Mouse (Mus musculus): ENCODE measurements around the gene Ubxn1. TPM values are rescaled to one million over a fixed set of nuclear protein-coding genes. Genes with fewer than 3 reads are reported as not detected.
A peak's percentile ranks its signal among the peaks of the same experiment; 100 is the strongest.
"Not testable (repeated sequence)": the region's sequence is repeated elsewhere in the genome, so short reads cannot be mapped to it uniquely, and the experiment has no call there.

Gene Ubxn1
- polyA plus RNA-seq, 1 experiment from 2014 or later: 120 TPM

- Histone ChIP-seq H3K27ac (no peak overlapping the region), H3K36me3 (no peaks in the 10 kb centered on the region), H3K4me1 (replicated peaks) (no peaks in the 10 kb centered on the region), H3K9me3 (replicated peaks) (no peaks in the 10 kb centered on the region), H3K27me3 (no peaks in the 10 kb centered on the region), H3K9ac (no peak overlapping the region), H3K4me3 (no peak overlapping the region), H3K4me2 (no peak overlapping the region)
- ATAC-seq (replicated peaks; ENCODE audit: insufficient number of reproducible peaks, insufficient read depth, low FRiP score, low read depth): no peak
- WGBS: 77% methylated on average over 6 of the region's 6 CpGs
These were observed 7.0 kb upstream of the Ubxn1 start for GRCm38 (mm10) chr19:8864265-8864664.

- H3K4me2 ChIP-seq: peak overlapping the region; percentile 87
- not testable (repeated sequence) for H3K27me3 ChIP-seq; ATAC-seq (replicated peaks; ENCODE audit: insufficient number of reproducible peaks, insufficient read depth, low FRiP score, low read depth); H3K4me1 ChIP-seq (replicated peaks); H3K9me3 ChIP-seq (replicated peaks); H3K27ac ChIP-seq; H3K9ac ChIP-seq
- H3K36me3 ChIP-seq: peaks cover 24% of the 10 kb centered on the region
- 78% methylated on average over 3 of the region's 3 CpGs for WGBS
- peak overlapping the region; percentile 83 for H3K4me3 ChIP-seq
These were observed 915 bp upstream of the Ubxn1 start for GRCm38 (mm10) chr19:8870381-8870780.

GRCm38 (mm10) chr19:8870838-8871237, 458 bp upstream of the Ubxn1 start:
- Histone ChIP-seq H3K27ac (peak overlapping the region; percentile 66), H3K4me2 (peak overlapping the region; percentile 87), H3K4me1 (replicated peaks) (peaks cover 9% of the 10 kb centered on the region), H3K9me3 (replicated peaks) (no peaks in the 10 kb centered on the region), H3K27me3 (no peaks in the 10 kb centered on the region), H3K36me3 (peaks cover 28% of the 10 kb centered on the region), H3K4me3 (peak overlapping the region; percentile 83), H3K9ac (peak overlapping the region; percentile 96)
- 42% methylated on average over 9 of the region's 9 CpGs for WGBS
- no peak for ATAC-seq (replicated peaks; ENCODE audit: insufficient number of reproducible peaks, insufficient read depth, low FRiP score, low read depth)

GRCm38 (mm10) chr19:8872266-8872840, 1.1 kb downstream of the Ubxn1 start:
- peaks cover 38% of the 10 kb centered on the region for H3K36me3 ChIP-seq
- H3K9me3 ChIP-seq (replicated peaks): no peaks in the 10 kb centered on the region
- H3K4me1 ChIP-seq (replicated peaks): peaks cover 9% of the 10 kb centered on the region
- H3K4me3 ChIP-seq: peak overlapping the region; percentile 83
- peak overlapping the region; percentile 96 for H3K9ac ChIP-seq
- H3K27me3 ChIP-seq: no peaks in the 10 kb centered on the region
- peak overlapping the region; percentile 80 for H3K27ac ChIP-seq
- H3K4me2 ChIP-seq: peak overlapping the region; percentile 87
- 67% methylated on average over 10 of the region's 10 CpGs for WGBS
- ATAC-seq (replicated peaks; ENCODE audit: insufficient number of reproducible peaks, insufficient read depth, low FRiP score, low read depth): no peak

GRCm38 (mm10) chr19:8875031-8875430, 3.7 kb downstream of the Ubxn1 start:
- Histone ChIP-seq H3K27ac (no peak overlapping the region), H3K4me1 (replicated peaks) (peaks cover 19% of the 10 kb centered on the region), H3K36me3 (peaks cover 41% of the 10 kb centered on the region), H3K4me2 (no peak overlapping the region), H3K9me3 (replicated peaks) (no peaks in the 10 kb centered on the region), H3K4me3 (no peak overlapping the region), H3K9ac (no peak overlapping the region), H3K27me3 (no peaks in the 10 kb centered on the region)
- ATAC-seq (replicated peaks; ENCODE audit: insufficient number of reproducible peaks, insufficient read depth, low FRiP score, low read depth): no peak
- WGBS: 88% methylated on average over 7 of the region's 7 CpGs

GRCm38 (mm10) chr19:8880311-8881033, 9.2 kb downstream of the Ubxn1 start, which contains the start of gene Uqcc3:
TSS of gene Uqcc3 (minus strand) at chr19:8880923.
- peaks cover 17% of the 10 kb centered on the region for H3K36me3 ChIP-seq
- no peaks in the 10 kb centered on the region for H3K27me3 ChIP-seq
- peak; percentile 94 for ATAC-seq (replicated peaks; ENCODE audit: insufficient number of reproducible peaks, insufficient read depth, low FRiP score, low read depth)
- peak within 1 kb of the TSS; percentile 79 for H3K4me3 ChIP-seq
- under 1% methylated on average over 42 of the region's 42 CpGs for WGBS
- peak within 1 kb of the TSS; percentile 75 for H3K9ac ChIP-seq
- H3K4me1 ChIP-seq (replicated peaks): peaks cover 15% of the 10 kb centered on the region
- peak within 1 kb of the TSS; percentile 84 for H3K4me2 ChIP-seq
- no peaks in the 10 kb centered on the region for H3K9me3 ChIP-seq (replicated peaks)
- H3K27ac ChIP-seq: peak within 1 kb of the TSS; percentile 89

GRCm38 (mm10) chr19:8881034-8881392, 9.7 kb downstream of the Ubxn1 start:
- H3K27ac ChIP-seq: peak overlapping the region; percentile 89

GRCm38 (mm10) chr19:8883616-8884015, 12.3 kb downstream of the Ubxn1 start, which contains the start of the genes Lbhd1 and Gm49403:
TSS of gene Lbhd1 (plus strand) at chr19:8883732.
TSS of gene Gm49403 (plus strand) at chr19:8883930.
- Histone ChIP-seq H3K36me3 (no peaks in the 10 kb centered on the region), H3K4me3 (no peak within 1 kb of the TSS), H3K4me2 (no peak within 1 kb of the TSS), H3K4me1 (replicated peaks) (peaks cover 22% of the 10 kb centered on the region), H3K27me3 (no peaks in the 10 kb centered on the region), H3K9me3 (replicated peaks) (no peaks in the 10 kb centered on the region), H3K9ac (no peak within 1 kb of the TSS), H3K27ac (no peak within 1 kb of the TSS)
- WGBS: 61% methylated on average over 3 of the region's 3 CpGs
- ATAC-seq (replicated peaks; ENCODE audit: insufficient number of reproducible peaks, insufficient read depth, low FRiP score, low read depth): no peak

More at GRCm38 (mm10) chr19:8881034-8881392, 9.7 kb downstream of the Ubxn1 start:
- Histone ChIP-seq H3K9me3 (replicated peaks) (no peaks in the 10 kb centered on the region), H3K27me3 (no peaks in the 10 kb centered on the region), H3K4me2 (peak overlapping the region; percentile 84), H3K4me1 (replicated peaks) (peaks cover 15% of the 10 kb centered on the region), H3K4me3 (peak overlapping the region; percentile 79), H3K9ac (peak overlapping the region; percentile 75), H3K36me3 (peaks cover 11% of the 10 kb centered on the region; the same call in 1 of the 2 replicates)
- no peak for ATAC-seq (replicated peaks; ENCODE audit: insufficient number of reproducible peaks, insufficient read depth, low FRiP score, low read depth)
- WGBS: 9% methylated on average over 3 of the region's 3 CpGs

- H3K27me3 ChIP-seq: no peaks in the 10 kb centered on the region
- H3K9me3 ChIP-seq (replicated peaks): no peaks in the 10 kb centered on the region
- H3K4me2 ChIP-seq: no peak overlapping the region
- no peak for ATAC-seq (replicated peaks; ENCODE audit: insufficient number of reproducible peaks, insufficient read depth, low FRiP score, low read depth)
- peaks cover 7% of the 10 kb centered on the region for H3K4me1 ChIP-seq (replicated peaks)
- WGBS: 45% methylated on average over 1 of the region's 1 CpGs
- H3K27ac ChIP-seq: no peak overlapping the region
- peaks cover 9% of the 10 kb centered on the region; the same call in 1 of the 2 replicates for H3K36me3 ChIP-seq
- H3K4me3 ChIP-seq: no peak overlapping the region
- H3K9ac ChIP-seq: no peak overlapping the region; the same call in 1 of the 2 replicates
These were observed 15.8 kb downstream of the Ubxn1 start for GRCm38 (mm10) chr19:8886916-8887584.

- Histone ChIP-seq H3K9ac (peak overlapping the region; percentile 86), H3K9me3 (replicated peaks) (no peaks in the 10 kb centered on the region), H3K4me2 (peak overlapping the region; percentile 81), H3K36me3 (peaks cover 9% of the 10 kb centered on the region; the same call in 1 of the 2 replicates), H3K27me3 (no peaks in the 10 kb centered on the region), H3K4me1 (replicated peaks) (peaks cover 7% of the 10 kb centered on the region), H3K27ac (peak overlapping the region; percentile 86), H3K4me3 (peak overlapping the region; percentile 84)
- no peak for ATAC-seq (replicated peaks; ENCODE audit: insufficient number of reproducible peaks, insufficient read depth, low FRiP score, low read depth)
- WGBS: 16% methylated on average over 19 of the region's 19 CpGs
These were observed 16.5 kb downstream of the Ubxn1 start for GRCm38 (mm10) chr19:8887585-8888463.
